Mouse (Mus musculus) right cerebral cortex, postnatal 36 days (tissue): ENCODE measurements around the gene Scel.

Experiments
- DNase-seq, 2 experiments: peaks; one replicate each; pipeline ENCODE4 v3.0.0; 2022; ENCODE audit warnings: low spot score in 2 of 2, mixed read lengths in 1 of 2

Gene Scel

GRCm38 (mm10) chr14:103650413-103651101 is 137.4 kb downstream of the Scel start:
- peak; percentile 50 to 53 for DNase-seq

DNA sequence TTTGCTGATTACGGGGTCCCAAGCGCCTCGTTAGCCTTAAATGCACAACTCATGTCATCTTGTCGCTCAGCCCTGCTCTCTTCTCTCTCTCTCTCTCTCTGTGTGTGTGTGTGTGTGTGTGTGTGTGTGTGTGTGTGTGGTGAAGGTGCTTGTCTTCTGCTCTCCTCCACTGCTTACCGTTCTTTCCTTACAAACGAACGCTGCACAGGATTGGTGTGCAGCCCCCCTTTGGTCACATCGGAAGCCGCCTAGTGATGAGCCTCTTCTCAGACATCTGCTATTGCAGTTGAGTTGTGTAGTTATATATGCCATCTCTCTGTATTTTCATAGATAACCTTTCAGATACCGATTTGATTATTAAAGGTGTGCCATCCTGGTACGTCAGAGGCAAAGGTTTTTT is 138.0 kb downstream of the Scel start:
- no peak for DNase-seq

DNA sequence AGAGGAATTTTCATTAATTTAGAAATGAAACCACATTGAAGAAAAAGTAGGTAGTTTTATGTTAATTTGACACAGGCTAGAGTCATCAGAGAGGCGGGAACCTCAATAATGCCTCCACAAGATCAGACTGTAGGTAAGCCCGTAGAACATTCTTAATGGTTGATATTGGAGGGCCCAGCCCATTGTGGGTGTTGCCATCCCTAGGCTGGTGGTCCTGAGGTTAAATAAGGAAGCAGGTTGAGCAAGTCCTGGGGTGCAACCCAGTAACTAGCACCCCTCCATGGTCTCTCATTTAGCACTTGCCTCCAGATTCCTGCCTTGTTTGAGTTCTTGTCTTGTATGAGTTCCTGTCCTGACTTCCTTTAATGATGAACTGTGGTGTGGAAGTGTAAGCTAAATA is 138.4 kb downstream of the Scel start:
- no peak for DNase-seq

- DNase-seq: no peak
These were observed 139.4 kb downstream of the Scel start for GRCm38 (mm10) chr14:103652524-103652923.

GRCm38 (mm10) chr14:103653800-103654199 is 140.7 kb downstream of the Scel start:
- DNase-seq: no peak

DNA sequence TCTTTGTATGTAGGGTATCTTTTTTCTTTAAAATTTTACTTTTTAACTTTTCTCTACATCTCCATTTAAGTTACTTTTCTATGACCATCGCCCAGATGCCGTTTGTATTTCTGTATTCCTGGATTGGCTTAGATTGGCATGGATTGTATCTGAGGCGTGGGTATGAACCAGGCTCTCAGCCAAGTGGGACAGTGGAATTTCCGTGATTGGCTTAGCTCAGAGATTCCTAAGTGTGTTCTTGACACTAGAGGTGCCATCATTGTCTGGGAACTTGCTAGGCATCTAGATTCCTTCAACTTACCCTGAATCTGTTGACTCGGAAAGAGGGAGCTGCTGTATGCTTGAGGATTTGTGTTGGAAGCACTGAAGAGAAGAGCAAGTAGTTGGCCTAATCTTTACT is 142.3 kb downstream of the Scel start:
- DNase-seq: no peak

- DNase-seq: no peak
These were observed 144.7 kb downstream of the Scel start for GRCm38 (mm10) chr14:103657876-103658275.
